Mouse (Mus musculus) liver, postnatal 0 days (tissue): ENCODE results near the gene Txndc16.

Source experiments
- CTCF ChIP-seq: sonication (generic); IDR thresholded peaks from 2 replicates; pipeline ENCODE4 v1.5.1; 2016; ENCODE audit warnings: antibody characterized with exemption, low read depth
- EP300 ChIP-seq: IDR thresholded peaks from 2 replicates; pipeline ENCODE4 v1.6.1; 2016; ENCODE audit warnings: antibody characterized with exemption, low read depth, mild to moderate bottlenecking

GRCm38 (mm10) chr14:45092327-45092726 is 127.8 kb downstream of the Txndc16 start:
- no peak for TF ChIP-seq CTCF
- no peak for TF ChIP-seq EP300
